Mouse (Mus musculus) stomach, postnatal 0 days (tissue): ENCODE data around the gene Nelfe.

Source experiments
- CTCF ChIP-seq: IDR thresholded peaks from 2 replicates; pipeline ENCODE4 v1.5.1; 2016; ENCODE audit warnings: antibody characterized with exemption, low read depth, mild to moderate bottlenecking, moderate library complexity
- EP300 ChIP-seq: optimal IDR thresholded peaks from 2 replicates; pipeline ENCODE3; 2016; ENCODE audit warnings: antibody characterized with exemption

DNA sequence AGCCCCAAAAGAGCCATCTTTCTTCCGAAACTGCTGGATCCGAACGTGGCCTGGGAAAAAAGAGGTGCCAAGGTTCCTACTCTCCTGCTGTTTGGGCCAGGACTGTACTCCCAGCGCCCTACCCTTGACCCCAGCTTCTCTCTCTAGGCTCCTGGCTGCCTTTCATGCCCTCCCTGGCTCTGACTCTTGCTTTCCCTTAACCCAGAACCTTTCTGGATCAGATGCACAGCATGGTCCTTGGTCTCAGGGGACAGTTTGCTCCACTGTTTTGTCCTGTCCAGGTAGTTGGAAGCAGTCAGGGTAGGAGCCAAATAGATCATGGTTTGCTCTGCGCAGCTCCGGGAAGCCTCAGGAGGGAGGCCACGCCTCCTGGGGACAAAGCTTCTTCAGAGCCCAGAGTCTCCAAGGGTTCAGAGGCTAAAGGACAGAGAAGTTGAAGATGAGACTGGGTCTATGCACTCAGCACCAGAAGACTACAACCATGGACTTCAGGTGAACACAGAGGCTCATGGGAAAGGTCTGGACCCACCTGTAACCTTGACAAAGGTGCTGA, 35.3 kb upstream of the Nelfe start:
- TF ChIP-seq CTCF (no peak), EP300 (no peak)
